Mouse (Mus musculus): ENCODE measurements around the gene Arsa. TPM values are rescaled to one million over a fixed set of nuclear protein-coding genes. Genes with fewer than 3 reads are reported as not detected.

Gene Arsa
- 51.0 and 62.2 TPM in 2 replicates for polyA plus RNA-seq (2012)

GRCm38 (mm10) chr15:89477091-89477491 lies at the start of gene Arsa:
Gene Arsa, minus strand, starts transcription at chr15:89477425.

GRCm38 (mm10) chr15:89498961-89499688 lies 21.9 kb upstream of the Arsa start, which contains the start of gene Shank3:
Gene Shank3, plus strand, starts transcription at chr15:89499623.

GRCm38 (mm10) chr15:89453865-89454478 lies 23.3 kb downstream of the Arsa start, which contains the start of gene Mapk8ip2:
Gene Mapk8ip2, plus strand, starts transcription at chr15:89453913.

DNA sequence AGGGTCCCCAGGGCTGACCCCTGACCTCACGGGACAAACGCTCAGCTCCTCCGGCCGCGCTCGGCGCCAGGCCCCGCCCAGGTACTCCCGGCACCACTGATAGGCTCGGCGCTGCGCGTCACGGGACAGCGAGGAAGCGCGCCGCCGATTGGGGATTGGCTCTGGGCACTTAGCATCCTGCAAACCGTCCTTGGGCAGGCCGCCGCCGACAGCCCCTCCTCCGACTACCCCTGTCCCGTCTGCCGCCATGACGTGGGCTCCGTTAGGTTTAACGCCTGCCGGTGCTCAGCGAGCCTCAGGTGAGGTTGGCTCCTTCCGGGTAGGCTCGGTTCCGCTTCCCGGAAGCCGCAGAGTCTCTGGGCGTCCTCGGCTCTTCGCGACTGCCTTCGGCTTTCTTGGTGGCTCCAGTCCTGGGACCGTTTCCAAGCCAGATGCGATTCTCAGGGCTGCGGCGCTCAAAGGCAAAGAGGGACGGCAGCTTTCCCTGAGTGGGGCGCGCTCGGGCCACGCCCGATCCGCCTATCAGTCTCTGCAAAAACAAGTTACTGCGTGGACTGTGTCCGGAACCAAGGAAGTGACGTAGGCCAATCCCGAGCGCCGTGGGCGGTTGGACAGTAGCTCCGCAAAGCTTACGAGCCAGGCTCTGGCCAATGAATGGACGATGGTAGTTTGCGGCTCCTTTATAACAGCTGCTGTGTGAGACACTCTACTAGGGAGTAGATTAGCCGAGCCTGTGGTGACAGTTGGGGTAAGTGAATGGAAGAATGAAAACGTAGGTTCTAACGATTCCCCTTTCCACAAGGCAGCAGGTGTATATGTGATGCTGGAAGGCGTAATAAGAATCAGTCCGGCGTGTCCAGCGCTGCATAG lies 47.6 kb downstream of the Arsa start, which contains the start of the genes C730034F03Rik, Gm44502 and Chkb:
C730034F03Rik (plus strand) TSS at position 238 of the 870 bp plus-strand sequence.
Gm44502 (minus strand) TSS at position 345 of the 870 bp plus-strand sequence.
Chkb (minus strand) TSS at position 557 of the 870 bp plus-strand sequence.

GRCm38 (mm10) chr15:89425711-89426121 lies 51.5 kb downstream of the Arsa start, which contains the start of gene Cpt1b:
Gene Cpt1b, minus strand, starts transcription at chr15:89425863.

Other genes starting within 250 kb of the Arsa start
- 172 and 230 TPM in 2 replicates for gene Sbf1, start 162.1 kb downstream of the Arsa start, polyA plus RNA-seq (2012)
- not detected in 2 replicates for gene Adm2, start 154.7 kb downstream of the Arsa start, polyA plus RNA-seq (2012)
- not detected in 2 replicates for gene Miox, start 143.0 kb downstream of the Arsa start, polyA plus RNA-seq (2012)
- 139 and 151 TPM in 2 replicates for gene Lmf2, start 121.8 kb downstream of the Arsa start, polyA plus RNA-seq (2012)
- 63.0 and 78.6 TPM in 2 replicates for gene Ncaph2, start 121.7 kb downstream of the Arsa start, polyA plus RNA-seq (2012)
- 75.8 and 81.4 TPM in 2 replicates for gene Sco2, start 103.6 kb downstream of the Arsa start, polyA plus RNA-seq (2012)
- 1.4 and 1.6 TPM in 2 replicates for gene Tymp, start 100.4 kb downstream of the Arsa start, polyA plus RNA-seq (2012)
- gene Odf3b, start 98.1 kb downstream of the Arsa start, polyA plus RNA-seq (2012) = 24.7 and 38.6 TPM in 2 replicates
- gene Klhdc7b, start 92.5 kb downstream of the Arsa start, polyA plus RNA-seq (2012) = 0.06 and 0.18 TPM in 2 replicates
- gene Syce3, start 66.9 kb downstream of the Arsa start, polyA plus RNA-seq (2012) = not detected in 2 replicates
- gene Cpt1b, start 51.6 kb downstream of the Arsa start, polyA plus RNA-seq (2012) = 2.2 and 2.7 TPM in 2 replicates
- 0.07 TPM in 1 of 2 replicates, not detected in the other for gene C730034F03Rik, start 47.8 kb downstream of the Arsa start, polyA plus RNA-seq (2012)
- gene Gm44502, start 47.7 kb downstream of the Arsa start, polyA plus RNA-seq (2012) = 1.2 and 2.2 TPM in 2 replicates
- gene Chkb, start 47.5 kb downstream of the Arsa start, polyA plus RNA-seq (2012) = 157 and 209 TPM in 2 replicates
- gene Mapk8ip2, start 23.5 kb downstream of the Arsa start, polyA plus RNA-seq (2012) = 0.01 TPM in 1 of 2 replicates, not detected in the other
- gene Shank3, start 22.2 kb upstream of the Arsa start, polyA plus RNA-seq (2012) = 34.8 and 56.1 TPM in 2 replicates
- 0.15 and 0.39 TPM in 2 replicates for gene Acr, start 90.9 kb upstream of the Arsa start, polyA plus RNA-seq (2012)
- gene Rabl2, start 114.5 kb upstream of the Arsa start, polyA plus RNA-seq (2012) = 14.4 and 21.8 TPM in 2 replicates

Measured in megakaryocyte-erythroid progenitor cell, adult 5 weeks (primary cell).